26 mouse cellular contexts compared by ENCODE assay signal in genomic region chr4:150526269-150526668, GRCm38 (mm10).
DNase-seq lines count a peak whose midpoint lies in the region; ATAC-seq lines count a peak whose summit lies in the region.
"Had no signal": no experiment of that assay in that cellular context is flagged by ENCODE, and none has a peak within 500 bp of the region (broad histone marks: within the 10 kb centered on the region; RNA-seq: fewer than 3 reads in every experiment).

No protein-coding gene starts in this region.

- H3K27ac ChIP-seq in forebrain, embryonic 13.5 days: no peak overlapping the region
- no peak overlapping the region for H3K27ac ChIP-seq in forebrain, embryonic 12.5 days
- H3K27ac ChIP-seq in kidney, embryonic 14.5 days (ENCODE audit: low read depth, low read length): 0 out of 2 replicates have a peak overlapping the region, but pooled peaks have one; percentile 32
- H3K27ac ChIP-seq in midbrain, embryonic 14.5 days (replicated peaks; ENCODE audit: low read depth, low read length): no peak overlapping the region
- no peak overlapping the region for H3K27ac ChIP-seq in midbrain, embryonic 11.5 days (ENCODE audit: low read depth, low read length)
- H3K27ac ChIP-seq: embryonic facial prominence, embryonic 13.5 days; forebrain, embryonic 15.5 days; limb, embryonic 13.5 days; liver, embryonic 12.5 days; stomach, embryonic 15.5 days had no signal

- no peaks in the 10 kb centered on the region for H3K27me3 ChIP-seq in forebrain, embryonic 13.5 days
- H3K27me3 ChIP-seq in forebrain, embryonic 12.5 days: no peaks in the 10 kb centered on the region
- H3K27me3 ChIP-seq in kidney, embryonic 14.5 days (ENCODE audit: control insufficient read depth, insufficient read depth, low read length): no peaks in the 10 kb centered on the region
- no peaks in the 10 kb centered on the region for H3K27me3 ChIP-seq in midbrain, embryonic 14.5 days (ENCODE audit: control insufficient read depth, insufficient read depth, low read length)
- no peaks in the 10 kb centered on the region for H3K27me3 ChIP-seq in midbrain, embryonic 11.5 days (ENCODE audit: control insufficient read depth, insufficient read depth, low read length)
- H3K27me3 ChIP-seq: embryonic facial prominence, embryonic 13.5 days; forebrain, embryonic 15.5 days; heart, embryonic 12.5 days; limb, embryonic 13.5 days; liver, embryonic 12.5 days; stomach, embryonic 15.5 days had no signal

- 0 out of 2 replicates have a peak, but pooled peaks have one; percentile 16 for ATAC-seq in forebrain, embryonic 13.5 days
- ATAC-seq in forebrain, embryonic 12.5 days (ENCODE audit: low FRiP score): no peak
- ATAC-seq in kidney, embryonic 14.5 days (ENCODE audit: low FRiP score, low TSS enrichment): peak; percentile 52; the same call in 1 of the 2 replicates
- no peak for ATAC-seq in midbrain, embryonic 14.5 days (ENCODE audit: low FRiP score, low TSS enrichment)
- ATAC-seq in midbrain, embryonic 11.5 days (ENCODE audit: low FRiP score): no peak
- ATAC-seq: activated CD4-positive, CD25-positive, alpha-beta regulatory T cell, adult 4 months; forebrain, embryonic 15.5 days; intestine, postnatal 0 days; liver, embryonic 12.5 days had no signal

- no peak overlapping the region for H3K4me3 ChIP-seq in forebrain, embryonic 13.5 days
- no peak overlapping the region for H3K4me3 ChIP-seq in forebrain, embryonic 12.5 days (replicated peaks)
- H3K4me3 ChIP-seq in kidney, embryonic 14.5 days (ENCODE audit: low read length): no peak overlapping the region
- no peak overlapping the region for H3K4me3 ChIP-seq in midbrain, embryonic 14.5 days (replicated peaks; ENCODE audit: low read depth, low read length)
- no peak overlapping the region for H3K4me3 ChIP-seq in midbrain, embryonic 11.5 days (ENCODE audit: low read depth, low read length)
- H3K4me3 ChIP-seq: embryonic facial prominence, embryonic 13.5 days; erythroblast, embryonic 14.5 days; forebrain, embryonic 15.5 days; heart, embryonic 12.5 days; limb, embryonic 13.5 days; liver, embryonic 12.5 days; stomach, embryonic 15.5 days had no signal

- H3K36me3 ChIP-seq in forebrain, embryonic 13.5 days (ENCODE audit: poor library complexity, severe bottlenecking): peaks cover 23% of the 10 kb centered on the region; the same call in 1 of the 2 replicates
- H3K36me3 ChIP-seq in forebrain, embryonic 12.5 days (replicated peaks): peaks cover 19% of the 10 kb centered on the region
- H3K36me3 ChIP-seq in kidney, embryonic 14.5 days (ENCODE audit: control insufficient read depth, insufficient read depth, low read length): peaks cover 12% of the 10 kb centered on the region
- H3K36me3 ChIP-seq in midbrain, embryonic 14.5 days (ENCODE audit: control insufficient read depth, insufficient read depth, low read length): peaks cover 23% of the 10 kb centered on the region
- H3K36me3 ChIP-seq in midbrain, embryonic 11.5 days (ENCODE audit: control insufficient read depth, insufficient read depth, low read length): no peaks in the 10 kb centered on the region
- H3K36me3 ChIP-seq: forebrain, embryonic 15.5 days had no signal

- H3K4me1 ChIP-seq in forebrain, embryonic 13.5 days: peaks cover 24% of the 10 kb centered on the region
- H3K4me1 ChIP-seq in forebrain, embryonic 12.5 days: peaks cover 4% of the 10 kb centered on the region; the same call in 1 of the 2 replicates
- peaks cover 11% of the 10 kb centered on the region for H3K4me1 ChIP-seq in kidney, embryonic 14.5 days (ENCODE audit: control insufficient read depth, insufficient read depth, low read length)
- H3K4me1 ChIP-seq in midbrain, embryonic 14.5 days (ENCODE audit: control insufficient read depth, insufficient read depth, low read length): peaks cover 4% of the 10 kb centered on the region; the same call in 1 of the 2 replicates
- no peaks in the 10 kb centered on the region for H3K4me1 ChIP-seq in midbrain, embryonic 11.5 days (ENCODE audit: control insufficient read depth, insufficient read depth, low read length)
- H3K4me1 ChIP-seq: heart, embryonic 12.5 days had no signal

- no peak for DNase-seq in kidney, adult 8-10 months
- DNase-seq in midbrain, embryonic 14.5 days: peak; percentile 33
- DNase-seq in midbrain, embryonic 11.5 days (ENCODE audit: low spot score, missing footprints): no peak
- DNase-seq in cerebellum, adult 8-10 months: no peak
- DNase-seq: adrenal gland, adult 8-10 months; cerebellum, adult 18-20 months; cerebellum, postnatal 25 days; embryo, embryonic 11 days; gastrocnemius, postnatal 25 days; heart, adult 18-20 months; heart, postnatal 10 days; kidney, postnatal 4 days; lung, adult 18-20 months; thymus, postnatal 25 days had no signal

- WGBS in forebrain, embryonic 13.5 days: 83% methylated on average over 1 of the region's 1 CpGs
- 72% methylated on average over 1 of the region's 1 CpGs for WGBS in forebrain, embryonic 12.5 days
- 25% methylated on average over 1 of the region's 1 CpGs for WGBS in kidney, embryonic 14.5 days
- 81% methylated on average over 1 of the region's 1 CpGs for WGBS in midbrain, embryonic 14.5 days
- 91% methylated on average over 1 of the region's 1 CpGs for WGBS in midbrain, embryonic 11.5 days

- no peaks in the 10 kb centered on the region for H3K9me3 ChIP-seq in forebrain, embryonic 13.5 days (replicated peaks)
- H3K9me3 ChIP-seq in forebrain, embryonic 12.5 days: no peaks in the 10 kb centered on the region
- no peaks in the 10 kb centered on the region for H3K9me3 ChIP-seq in kidney, embryonic 14.5 days (ENCODE audit: control insufficient read depth, low read length)
- H3K9me3 ChIP-seq in midbrain, embryonic 14.5 days (ENCODE audit: control insufficient read depth, low read length): no peaks in the 10 kb centered on the region
- H3K9me3 ChIP-seq in midbrain, embryonic 11.5 days (ENCODE audit: control insufficient read depth, low read length): no peaks in the 10 kb centered on the region
- H3K9me3 ChIP-seq: embryonic facial prominence, embryonic 13.5 days; forebrain, embryonic 15.5 days; heart, embryonic 12.5 days; limb, embryonic 13.5 days; liver, embryonic 12.5 days; stomach, embryonic 15.5 days had no signal

- no peak overlapping the region for H3K4me2 ChIP-seq in forebrain, embryonic 13.5 days
- no peak overlapping the region for H3K4me2 ChIP-seq in forebrain, embryonic 12.5 days
- H3K4me2 ChIP-seq in kidney, embryonic 14.5 days (replicated peaks; ENCODE audit: low read depth, low read length): no peak overlapping the region
- no peak overlapping the region for H3K4me2 ChIP-seq in midbrain, embryonic 14.5 days (ENCODE audit: low read length)
- H3K4me2 ChIP-seq in midbrain, embryonic 11.5 days: no peak overlapping the region
- H3K4me2 ChIP-seq: embryonic facial prominence, embryonic 13.5 days; forebrain, embryonic 15.5 days; heart, embryonic 12.5 days; limb, embryonic 13.5 days; liver, embryonic 12.5 days; stomach, embryonic 15.5 days had no signal

- H3K9ac ChIP-seq in forebrain, embryonic 13.5 days: no peak overlapping the region
- no peak overlapping the region for H3K9ac ChIP-seq in forebrain, embryonic 12.5 days
- no peak overlapping the region for H3K9ac ChIP-seq in kidney, embryonic 14.5 days (ENCODE audit: low read depth, low read length)
- H3K9ac ChIP-seq in midbrain, embryonic 14.5 days (replicated peaks; ENCODE audit: low read length): no peak overlapping the region
- H3K9ac ChIP-seq in midbrain, embryonic 11.5 days (ENCODE audit: low read length): no peak overlapping the region
- H3K9ac ChIP-seq: embryonic facial prominence, embryonic 13.5 days; forebrain, embryonic 15.5 days; heart, embryonic 12.5 days; limb, embryonic 13.5 days; liver, embryonic 12.5 days; stomach, embryonic 15.5 days had no signal

Comparison
In these comparisons a context has a peak if more than half of its experiments do, and no peak if none do; other contexts are left out.
1. ATAC-seq: peak in forebrain, embryonic 13.5 days (single experiment) and kidney, embryonic 14.5 days (single experiment); none in forebrain, embryonic 12.5 days (single experiment), midbrain, embryonic 14.5 days (single experiment) and midbrain, embryonic 11.5 days (single experiment).